10 mouse cellular contexts compared by ENCODE assay signal in genomic region chr7:122199296-122199695, GRCm38 (mm10). TPM values are rescaled to one million over a fixed set of nuclear protein-coding genes. Genes with fewer than 3 reads are reported as not detected.
A peak's percentile ranks its signal among the peaks of the same experiment; 100 is the strongest.
DNase-seq lines count a peak whose midpoint lies in the region; ATAC-seq lines count a peak whose summit lies in the region.
"Had no signal": no experiment of that assay in that cellular context is flagged by ENCODE, and none has a peak within 500 bp of the region (broad histone marks: within the 10 kb centered on the region; RNA-seq: fewer than 3 reads in every experiment).

No protein-coding gene starts in this region.

- H3K27ac ChIP-seq in intestine, embryonic 14.5 days (ENCODE audit: low read depth): no peak overlapping the region
- H3K27ac ChIP-seq: midbrain, embryonic 12.5 days had no signal

- intact Hi-C loops in gastrocnemius, postnatal 36 days (cut with DNase I): no loop called here

- ATAC-seq in intestine, embryonic 14.5 days (replicated peaks; ENCODE audit: low FRiP score, low TSS enrichment, low read depth): 0 out of 2 replicates have a peak, but pooled peaks have one; percentile 24

- no peak overlapping the region for H3K4me3 ChIP-seq in intestine, embryonic 14.5 days (ENCODE audit: low read depth, low read length)
- H3K4me3 ChIP-seq: midbrain, embryonic 12.5 days had no signal

- WGBS in intestine, embryonic 14.5 days: 25% methylated on average over 5 of the region's 5 CpGs

- no peaks in the 10 kb centered on the region for H3K4me1 ChIP-seq in intestine, embryonic 14.5 days (replicated peaks; ENCODE audit: control insufficient read depth, insufficient read depth, low read length)
- H3K4me1 ChIP-seq: midbrain, embryonic 12.5 days had no signal

- 0 out of 2 replicates have a peak, but pooled peaks cover 3% of the 10 kb centered on the region for H3K9me3 ChIP-seq in intestine, embryonic 14.5 days (ENCODE audit: control insufficient read depth, low read length)
- H3K9me3 ChIP-seq: midbrain, embryonic 12.5 days had no signal

- no peaks in the 10 kb centered on the region for H3K36me3 ChIP-seq in intestine, embryonic 14.5 days (ENCODE audit: control insufficient read depth, insufficient read depth, low read length)
- H3K36me3 ChIP-seq: midbrain, embryonic 12.5 days had no signal

- H3K9ac ChIP-seq in intestine, embryonic 14.5 days (ENCODE audit: low read length): no peak overlapping the region
- H3K9ac ChIP-seq: midbrain, embryonic 12.5 days had no signal

- no peaks in the 10 kb centered on the region for H3K27me3 ChIP-seq in intestine, embryonic 14.5 days (replicated peaks; ENCODE audit: control insufficient read depth, insufficient read depth, low read length)
- H3K27me3 ChIP-seq: midbrain, embryonic 12.5 days had no signal

- DNase-seq in adrenal gland, adult 2 months: peak; percentile 20
- DNase-seq in adrenal gland, adult 8-10 months: no peak
- peak; percentile 39 for DNase-seq in layer of hippocampus, adult 11-12 months (ENCODE audit: low spot score)
- no peak for DNase-seq in layer of hippocampus, postnatal 36 days
- DNase-seq in ZHBTc4 (ENCODE audit: low read depth, low spot score): peak; percentile 63
- DNase-seq in intestine, embryonic 14.5 days (ENCODE audit: low spot score): no peak
- peak; percentile 9 to 13 for DNase-seq in natural killer cell, adult 2 months (ENCODE audit: low spot score in 2 of 2)
- DNase-seq in gastrocnemius, postnatal 36 days: no peak

- no peak overlapping the region for H3K4me2 ChIP-seq in intestine, embryonic 14.5 days (ENCODE audit: low read length)
- H3K4me2 ChIP-seq: midbrain, embryonic 12.5 days had no signal

RNA-seq across cellular contexts. Expression of gene Ern2, which starts 13.3 kb away (rescaled TPM):
- under 1 TPM; 0.14 to 0.17 TPM for total RNA-seq in adrenal gland, adult 2 months (2021)
- polyA plus RNA-seq in adrenal gland, adult 2 months (2012; rRNA removed): 0.03 and 0.04 TPM in 2 replicates
- under 1 TPM; 0.15 to 0.43 (median 0.35) TPM for total RNA-seq in adrenal gland, adult 8-10 months (2022)
- under 1 TPM; 0.33 to 0.50 TPM for total RNA-seq in layer of hippocampus, postnatal 36 days (2021)
- polyA plus RNA-seq in intestine, embryonic 14.5 days (2014; fragmentation: Nextera tagmentation; extraction: Ambion mirVana): 1.1 and 1.7 TPM in 2 replicates
- not detected for total RNA-seq in gastrocnemius, postnatal 36 days (2021)
- polyA plus RNA-seq: heart, embryonic 14.5 days had no signal

RNA-seq across cellular contexts. Expression of gene Chp2, which starts 20.0 kb away (rescaled TPM):
- 1 to 10 TPM; 1.7 to 3.4 TPM for total RNA-seq in adrenal gland, adult 2 months (2021)
- polyA plus RNA-seq in adrenal gland, adult 2 months (2012; rRNA removed): 1.4 and 2.8 TPM in 2 replicates
- total RNA-seq in adrenal gland, adult 8-10 months (2022): 1 to 10 TPM; 1.2 to 4.5 (median 2.4) TPM
- 1 to 10 TPM; 2.3 to 3.1 TPM for total RNA-seq in layer of hippocampus, postnatal 36 days (2021)
- polyA plus RNA-seq in intestine, embryonic 14.5 days (2014; fragmentation: Nextera tagmentation; extraction: Ambion mirVana): 0.41 and 0.52 TPM in 2 replicates
- total RNA-seq in gastrocnemius, postnatal 36 days (2021): 1 to 10 TPM; 4.5 to 5.3 TPM

RNA-seq across cellular contexts. Expression of gene Plk1, which starts 40.1 kb away (rescaled TPM):
- total RNA-seq in adrenal gland, adult 2 months (2021): 1 to 10 TPM; 1.3 to 2.3 TPM
- 1.5 and 3.2 TPM in 2 replicates for polyA plus RNA-seq in adrenal gland, adult 2 months (2012; rRNA removed)
- 1 to 10 TPM; 2.1 to 3.1 (median 2.6) TPM for total RNA-seq in adrenal gland, adult 8-10 months (2022)
- 1 to 10 TPM; 2.7 to 2.8 TPM for total RNA-seq in layer of hippocampus, postnatal 36 days (2021)
- 108 TPM in 2 replicates for polyA plus RNA-seq in intestine, embryonic 14.5 days (2014; fragmentation: Nextera tagmentation; extraction: Ambion mirVana)
- total RNA-seq in gastrocnemius, postnatal 36 days (2021): under 1 TPM; 0.44 to 0.54 TPM

Comparison
In these comparisons a context has a peak if more than half of its experiments do, and no peak if none do; other contexts are left out.
1. DNase-seq: peak in adrenal gland, adult 2 months (single experiment), layer of hippocampus, adult 11-12 months (single experiment), ZHBTc4 (single experiment) and natural killer cell, adult 2 months (2 of 2); none in adrenal gland, adult 8-10 months (single experiment), layer of hippocampus, postnatal 36 days (0 of 2), intestine, embryonic 14.5 days (single experiment) and gastrocnemius, postnatal 36 days (0 of 2).